Mouse (Mus musculus) liver, adult 2 months (tissue): Measurements from ENCODE around the gene Gipc2.

Experiments
- CTCF ChIP-seq: fragments of 200-500 bp; IDR thresholded peaks from 2 replicates; pipeline ENCODE4 v1.5.1; 2011; ENCODE audit warnings: low read depth, low read length, control low read depth
- POLR2A ChIP-seq: fragments of 200-500 bp; IDR thresholded peaks from 2 replicates; pipeline ENCODE4 v1.6.1; 2011; ENCODE audit warnings: low read length, control low read depth; ENCODE audit not compliant: insufficient read depth; ENCODE audit errors: extremely low read depth

- TF ChIP-seq CTCF (no peak), POLR2A (no peak)
Measured at GRCm38 (mm10) chr3:152046895-152047294, 119.1 kb downstream of the Gipc2 start.
